7 mouse cellular contexts compared by ENCODE assay signal in the genomic region with DNA sequence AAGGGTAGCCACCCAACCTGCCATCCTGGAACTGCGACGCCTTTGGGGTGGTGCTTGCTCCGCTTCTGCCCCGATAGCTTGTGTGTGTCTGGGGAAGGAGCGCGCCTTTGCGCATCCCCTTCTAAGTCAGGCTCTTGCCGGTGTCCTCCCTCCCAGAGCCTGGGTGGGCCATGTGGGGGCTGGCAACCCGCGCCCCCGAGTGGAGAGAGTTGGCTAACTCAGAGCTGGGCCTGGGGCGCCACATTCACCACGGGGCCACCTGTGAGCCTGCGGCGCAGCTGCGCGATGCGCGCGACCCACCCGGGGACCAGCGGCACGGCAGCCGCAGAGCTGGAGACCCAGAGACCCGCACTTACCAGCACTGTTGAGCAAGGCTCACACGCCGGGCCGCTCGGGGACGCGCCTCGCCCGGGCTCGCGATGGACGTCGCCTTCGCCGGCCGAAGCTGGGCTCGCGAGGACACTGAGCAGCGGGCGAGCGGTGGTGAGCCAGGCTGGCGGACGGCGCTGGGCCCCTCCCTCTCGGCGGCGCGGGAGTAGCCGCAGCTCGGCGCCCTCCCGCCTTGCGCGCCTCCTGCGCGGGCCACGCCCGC. TPM values are rescaled to one million over a fixed set of nuclear protein-coding genes. Genes with fewer than 3 reads are reported as not detected.
A peak's percentile ranks its signal among the peaks of the same experiment; 100 is the strongest.
DNase-seq lines count a peak whose midpoint lies in the region; ATAC-seq and TF ChIP-seq lines count a peak whose summit lies in the region.

A gene (minus strand): TSS at position 518 of the 592 bp plus-strand sequence.

- peak; percentile 77 for DNase-seq in ZHBTc4 (ENCODE audit: low read depth, low spot score)
- DNase-seq in forebrain, embryonic 14.5 days (ENCODE audit: low spot score): peak; percentile 75
- peak; percentile 41 to 46 for DNase-seq in heart, postnatal 36 days
- DNase-seq in left cerebral cortex, postnatal 14 days (ENCODE audit: low spot score in 2 of 2): peak; percentile 31 to 52
- DNase-seq in midbrain, postnatal 0 days (ENCODE audit: low spot score): peak; percentile 65
- DNase-seq in urinary bladder, postnatal 14 days (ENCODE audit: low spot score): peak; percentile 23

- no peaks in the 10 kb centered on the region for H3K4me1 ChIP-seq in brown adipose tissue, adult 24 weeks (ENCODE audit: control insufficient read depth, insufficient read depth, insufficient read length, low read length)
- no peaks in the 10 kb centered on the region for H3K4me1 ChIP-seq in forebrain, embryonic 14.5 days (ENCODE audit: control insufficient read depth, insufficient read depth, low read length)
- H3K4me1 ChIP-seq in midbrain, postnatal 0 days (ENCODE audit: insufficient read depth, low read length): no peaks in the 10 kb centered on the region

- no peak within 1 kb of the TSS for H3K27ac ChIP-seq in brown adipose tissue, adult 24 weeks (replicated peaks; ENCODE audit: low read depth, low read length)
- H3K27ac ChIP-seq in forebrain, embryonic 14.5 days (ENCODE audit: low read depth, low read length): peak within 1 kb of the TSS; percentile 48; the same call in 1 of the 2 replicates
- peak within 1 kb of the TSS; percentile 68 for H3K27ac ChIP-seq in midbrain, postnatal 0 days (ENCODE audit: low read depth, low read length)

- no peaks in the 10 kb centered on the region for H3K9me3 ChIP-seq in forebrain, embryonic 14.5 days (replicated peaks; ENCODE audit: control insufficient read depth, low read length)
- no peaks in the 10 kb centered on the region for H3K9me3 ChIP-seq in midbrain, postnatal 0 days (ENCODE audit: low read length)

- ATAC-seq in forebrain, embryonic 14.5 days: peak; percentile 92
- peak; percentile 90 for ATAC-seq in midbrain, postnatal 0 days (ENCODE audit: low FRiP score)

- under 1% methylated on average over 59 of the region's 62 CpGs for WGBS in forebrain, embryonic 14.5 days
- under 1% methylated on average over 54 of the region's 62 CpGs for WGBS in midbrain, postnatal 0 days

- peak within 1 kb of the TSS; percentile 54 for H3K4me3 ChIP-seq in brown adipose tissue, adult 24 weeks (ENCODE audit: insufficient read depth, low read depth, low read length)
- H3K4me3 ChIP-seq in forebrain, embryonic 14.5 days (ENCODE audit: low read depth, low read length): peak within 1 kb of the TSS; percentile 58
- H3K4me3 ChIP-seq in midbrain, postnatal 0 days (ENCODE audit: low read depth, low read length): peak within 1 kb of the TSS; percentile 71

- intact Hi-C loops in heart, postnatal 36 days (cut with DNase I): no loop called here
- intact Hi-C loops in left cerebral cortex, postnatal 14 days (cut with DNase I): loop anchor here (5.0 to 10.0 kb wide), 2 partner anchors 88 to 195 kb away; no protein-coding TSS in a partner anchor

- H3K4me2 ChIP-seq in forebrain, embryonic 14.5 days (ENCODE audit: low read length): peak within 1 kb of the TSS; percentile 96
- peak within 1 kb of the TSS; percentile 82 for H3K4me2 ChIP-seq in midbrain, postnatal 0 days (ENCODE audit: low read depth, low read length, poor library complexity, severe bottlenecking)

- peak; percentile 51 for TF ChIP-seq CTCF in midbrain, postnatal 0 days (IDR thresholded peaks at IDR 0.05)

- no peaks in the 10 kb centered on the region for H3K27me3 ChIP-seq in forebrain, embryonic 14.5 days (replicated peaks; ENCODE audit: control insufficient read depth, insufficient read depth, low read length)
- no peaks in the 10 kb centered on the region for H3K27me3 ChIP-seq in midbrain, postnatal 0 days (ENCODE audit: insufficient read depth, low read length)

- H3K9ac ChIP-seq in forebrain, embryonic 14.5 days (ENCODE audit: low read length): peak within 1 kb of the TSS; percentile 70
- peak within 1 kb of the TSS; percentile 70 for H3K9ac ChIP-seq in midbrain, postnatal 0 days (replicated peaks; ENCODE audit: low read length, poor library complexity, severe bottlenecking)

- H3K36me3 ChIP-seq in forebrain, embryonic 14.5 days (ENCODE audit: control insufficient read depth, insufficient read depth, low read length): no peaks in the 10 kb centered on the region
- H3K36me3 ChIP-seq in midbrain, postnatal 0 days (ENCODE audit: insufficient read depth, low read length): no peaks in the 10 kb centered on the region

RNA-seq across cellular contexts. Expression of the gene that starts here (rescaled TPM):
- polyA plus RNA-seq in brown adipose tissue, adult 24 weeks (2012; ENCODE audit: insufficient read depth, insufficient read length, missing spikeins): not detected in 2 replicates
- polyA plus RNA-seq in forebrain, embryonic 14.5 days (2014; fragmentation: Nextera tagmentation; extraction: Ambion mirVana): 1.4 TPM in 2 replicates
- 1 to 10 TPM; 1.3 to 2.8 TPM for total RNA-seq in heart, postnatal 36 days (2021)
- total RNA-seq in left cerebral cortex, postnatal 14 days (2021): 100 to 1,000 TPM; 216 to 220 TPM
- 19.4 and 20.4 TPM in 2 replicates for total RNA-seq in midbrain, postnatal 0 days (2014; rRNA removed)
- 2.9 and 3.3 TPM in 2 replicates for polyA plus RNA-seq in midbrain, postnatal 0 days (2015; fragmentation: Nextera tagmentation; extraction: Ambion mirVana)

Comparison
In these comparisons a context has a peak if more than half of its experiments do, and no peak if none do; other contexts are left out.
1. RNA of the gene that starts here (total RNA-seq): 216 to 220 TPM in left cerebral cortex, postnatal 14 days; 19.4 to 20.4 TPM in midbrain, postnatal 0 days and 1.3 to 2.8 TPM in heart, postnatal 36 days; every median in the first group is over 10 times any median in the second.
2. DNase-seq: peak in every context shown above with its lines; median percentile 77 in ZHBTc4; 75 in forebrain, embryonic 14.5 days; 65 in midbrain, postnatal 0 days; 44 in heart, postnatal 36 days; 42 in left cerebral cortex, postnatal 14 days; 23 in urinary bladder, postnatal 14 days.
3. Peak in every context shown above with its lines, with median percentiles within 50 percentile points of each other: H3K4me3 ChIP-seq.